Mouse (Mus musculus): Measurements from ENCODE around the gene Zfp119a.

GRCm38 (mm10) chr17:55903087-55903486 is 24.4 kb upstream of the Zfp119a start:
- TF ChIP-seq TAL1 (IDR thresholded peaks at IDR 0.05; ENCODE audit: low read length) (no peak), GATA1 (IDR thresholded peaks at IDR 0.05; ENCODE audit: low read length) (no peak)

Data from erythroblast, embryonic 14.5 days (primary cell).